Mouse (Mus musculus) lung, postnatal 36 days (tissue): ENCODE data around the gene Gm10722.
"Not testable (repeated sequence)": the region's sequence is repeated elsewhere in the genome, so short reads cannot be mapped to it uniquely, and the experiment has no call there.

Source experiments
- DNase-seq: peaks from one replicate; pipeline ENCODE4 v3.0.0; 2022; ENCODE audit warnings: mixed read lengths

Gm10722 gene

DNA sequence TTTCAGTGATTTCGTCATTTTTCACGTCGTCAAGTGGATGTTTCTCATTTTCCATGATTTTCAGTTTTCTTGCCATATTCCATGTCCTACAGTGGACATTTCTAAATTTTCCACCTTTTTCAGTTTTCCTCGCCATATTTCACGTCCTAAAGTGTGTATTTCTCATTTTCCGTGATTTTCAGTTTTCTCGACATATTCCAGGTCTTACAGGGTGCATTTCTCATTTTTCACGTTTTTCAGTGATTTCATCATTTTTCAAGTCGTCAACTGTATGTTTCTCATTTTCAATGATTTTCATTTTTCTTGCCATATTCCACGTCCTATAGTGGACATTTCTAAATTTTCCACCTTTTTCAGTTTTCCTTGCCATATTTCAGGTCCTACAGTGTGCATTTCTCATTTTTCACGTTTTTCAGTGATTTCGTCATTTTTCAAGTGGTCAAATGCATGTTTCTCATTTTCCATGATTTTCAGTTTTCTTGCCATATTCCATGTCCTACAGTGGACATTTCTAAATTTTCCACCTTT is at the start of gene Gm10722:
Gm10722 (plus strand) TSS at position 478 of the 528 bp plus-strand sequence.
- not testable (repeated sequence) for DNase-seq

DNA sequence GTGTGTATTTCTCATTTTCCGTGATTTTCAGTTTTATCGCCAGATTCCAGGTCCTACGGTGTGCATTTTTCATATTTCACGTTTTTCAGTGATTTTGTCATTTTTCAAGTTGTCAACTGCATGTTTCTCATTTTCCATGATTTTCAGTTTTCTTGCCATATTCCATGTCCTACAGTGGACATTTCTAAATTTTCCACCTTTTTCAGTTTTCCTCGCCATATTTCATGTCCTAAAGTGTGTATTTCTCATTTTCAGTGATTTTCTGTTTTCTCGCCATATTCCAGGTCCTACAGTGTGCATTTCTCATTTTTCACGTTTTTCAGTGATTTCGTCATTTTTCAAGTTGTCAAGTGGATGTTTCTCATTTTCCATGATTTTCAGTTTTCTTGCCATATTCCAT is 284 bp downstream of the Gm10722 start:
- DNase-seq = peak; percentile 4

DNA sequence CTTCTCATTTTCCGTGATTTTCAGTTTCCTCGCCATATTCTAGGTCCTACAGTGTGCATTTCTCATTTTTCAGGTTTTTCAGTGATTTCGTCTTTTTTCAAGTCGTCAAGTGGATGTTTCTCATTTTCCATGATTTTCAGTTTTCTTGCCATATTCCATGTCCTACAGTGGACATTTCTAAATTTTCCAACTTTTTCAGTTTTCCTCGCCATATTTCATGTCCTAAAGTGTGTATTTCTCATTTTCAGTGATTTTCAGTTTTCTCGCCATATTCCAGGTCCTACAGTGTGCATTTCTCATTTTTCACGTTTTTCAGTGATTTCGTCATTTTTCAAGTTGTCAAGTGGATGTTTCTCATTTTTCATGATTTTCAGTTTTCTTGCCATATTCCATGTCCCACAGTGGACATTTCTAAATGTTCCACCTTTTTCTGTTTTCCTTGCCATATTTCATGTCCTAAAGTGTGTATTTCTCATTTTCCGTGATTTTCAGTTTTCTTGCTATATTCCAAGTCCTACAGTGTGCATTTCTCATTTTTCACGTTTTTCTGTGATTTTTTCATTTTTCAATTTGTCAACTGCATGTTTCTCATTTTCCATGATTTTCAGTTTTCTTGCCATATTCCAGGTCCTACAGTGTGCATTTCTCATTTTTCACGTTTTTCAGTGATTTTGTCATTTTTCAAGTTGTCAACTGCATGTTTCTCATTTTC is 1.4 kb downstream of the Gm10722 start:
- peak; percentile 98 for DNase-seq

DNA sequence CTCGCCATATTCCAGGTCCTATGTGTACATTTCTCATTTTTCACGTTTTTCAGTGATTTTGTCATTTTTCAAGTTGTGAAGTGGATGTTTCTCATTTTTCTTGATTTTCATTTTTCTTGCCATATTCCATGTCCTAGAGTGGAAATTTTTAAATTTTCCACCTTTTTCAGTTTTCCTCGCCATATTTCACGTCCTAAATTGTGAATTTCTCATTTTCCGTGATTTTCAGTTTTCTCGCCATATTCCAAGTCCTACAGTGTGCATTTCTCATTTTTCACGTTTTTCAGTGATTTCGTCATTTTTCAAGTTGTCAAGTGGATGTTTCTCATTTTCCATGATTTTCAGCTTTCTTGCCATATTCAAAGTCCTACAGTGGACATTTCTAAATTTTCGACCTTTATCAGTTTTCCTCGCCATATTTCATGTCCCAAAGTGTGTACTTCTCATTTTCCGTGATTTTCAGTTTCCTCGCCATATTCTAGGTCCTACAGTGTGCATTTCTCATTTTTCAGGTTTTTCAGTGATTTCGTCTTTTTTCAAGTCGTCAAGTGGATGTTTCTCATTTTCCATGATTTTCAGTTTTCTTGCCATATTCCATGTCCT is 2.2 kb downstream of the Gm10722 start, which contains the start of gene Gm11168:
Gm11168 (plus strand) TSS at position 553 of the 603 bp plus-strand sequence.
- DNase-seq = not testable (repeated sequence)

DNA sequence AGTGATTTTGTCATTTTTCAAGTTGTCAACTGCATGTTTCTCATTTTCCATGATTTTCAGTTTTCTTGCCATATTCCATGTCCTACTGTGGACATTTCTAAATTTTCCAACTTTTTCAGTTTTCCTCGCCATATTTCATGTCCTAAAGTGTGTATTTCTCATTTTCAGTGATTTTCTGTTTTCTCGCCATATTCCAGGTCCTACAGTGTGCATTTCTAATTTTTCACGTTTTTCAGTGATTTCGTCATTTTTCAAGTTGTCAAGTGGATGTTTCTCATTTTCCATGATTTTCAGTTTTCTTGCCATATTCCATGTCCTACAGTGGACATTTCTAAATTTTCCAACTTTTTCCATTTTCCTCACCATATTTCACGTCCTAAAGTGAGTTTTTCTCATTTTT is 5.5 kb downstream of the Gm10722 start:
- not testable (repeated sequence) for DNase-seq

DNA sequence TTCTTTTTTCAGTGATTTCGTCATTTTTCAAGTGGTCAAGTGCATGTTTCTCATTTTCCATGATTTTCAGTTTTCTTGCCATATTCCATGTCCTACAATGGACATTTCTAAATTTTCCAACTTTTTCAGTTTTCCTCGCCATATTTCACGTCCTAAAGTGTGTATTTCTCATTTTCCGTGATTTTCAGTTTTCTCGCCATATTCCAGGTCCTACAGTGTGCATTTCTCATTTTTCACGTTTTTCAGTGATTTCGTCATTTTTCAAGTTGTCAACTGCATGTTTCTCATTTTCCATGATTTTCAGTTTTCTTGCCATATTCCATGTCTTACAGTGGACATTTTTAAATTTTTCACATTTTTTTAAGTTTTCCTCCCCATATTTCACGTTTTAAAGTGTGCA is 5.9 kb downstream of the Gm10722 start:
- DNase-seq = peak; percentile 80

DNA sequence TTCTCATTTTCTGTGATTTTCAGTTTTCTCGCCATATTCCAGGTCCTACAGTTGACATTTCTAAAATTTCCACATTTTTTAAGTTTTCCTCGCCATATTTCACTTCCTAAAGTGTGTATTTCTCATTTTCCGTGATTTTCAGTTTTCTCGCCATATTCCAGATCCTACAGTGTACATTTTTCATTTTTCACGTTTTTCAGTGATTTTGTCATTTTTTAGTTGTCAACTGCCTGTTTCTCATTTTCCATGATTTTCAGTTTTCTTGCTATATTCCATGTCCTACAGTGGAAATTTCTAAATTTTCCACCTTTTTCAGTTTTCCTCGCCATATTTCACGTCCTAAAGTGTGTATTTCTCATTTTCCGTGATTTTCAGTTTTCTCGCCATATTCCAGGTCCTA is 6.5 kb downstream of the Gm10722 start:
- DNase-seq = not testable (repeated sequence)

DNA sequence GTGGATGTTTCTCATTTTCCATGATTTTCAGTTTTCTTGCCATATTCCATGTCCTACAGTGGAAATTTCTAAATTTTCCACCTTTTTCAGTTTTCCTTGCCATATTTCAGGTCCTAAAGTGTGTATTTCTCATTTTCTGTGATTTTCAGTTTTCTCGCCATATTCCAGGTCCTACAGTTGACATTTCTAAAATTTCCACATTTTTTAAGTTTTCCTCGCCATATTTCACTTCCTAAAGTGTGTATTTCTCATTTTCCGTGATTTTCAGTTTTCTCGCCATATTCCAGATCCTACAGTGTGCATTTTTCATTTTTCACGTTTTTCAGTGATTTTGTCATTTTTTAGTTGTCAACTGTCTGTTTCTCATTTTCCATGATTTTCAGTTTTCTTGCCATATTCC is 8.6 kb downstream of the Gm10722 start:
- DNase-seq = not testable (repeated sequence)

DNA sequence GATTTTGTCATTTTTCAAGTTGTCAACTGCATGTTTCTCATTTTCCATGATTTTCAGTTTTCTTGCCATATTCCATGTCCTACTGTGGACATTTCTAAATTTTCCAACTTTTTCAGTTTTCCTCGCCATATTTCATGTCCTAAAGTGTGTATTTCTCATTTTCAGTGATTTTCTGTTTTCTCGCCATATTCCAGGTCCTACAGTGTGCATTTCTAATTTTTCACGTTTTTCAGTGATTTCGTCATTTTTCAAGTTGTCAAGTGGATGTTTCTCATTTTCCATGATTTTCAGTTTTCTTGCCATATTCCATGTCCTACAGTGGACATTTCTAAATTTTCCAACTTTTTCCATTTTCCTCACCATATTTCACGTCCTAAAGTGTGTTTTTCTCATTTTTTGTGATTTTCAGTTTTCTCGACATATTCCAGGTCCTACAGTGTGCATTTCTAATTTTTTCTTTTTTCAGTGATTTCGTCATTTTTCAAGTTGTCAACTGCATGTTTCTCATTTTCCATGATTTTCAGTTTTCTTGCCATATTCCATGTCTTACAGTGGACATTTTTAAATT is 11.4 kb downstream of the Gm10722 start:
- DNase-seq = not testable (repeated sequence)

DNA sequence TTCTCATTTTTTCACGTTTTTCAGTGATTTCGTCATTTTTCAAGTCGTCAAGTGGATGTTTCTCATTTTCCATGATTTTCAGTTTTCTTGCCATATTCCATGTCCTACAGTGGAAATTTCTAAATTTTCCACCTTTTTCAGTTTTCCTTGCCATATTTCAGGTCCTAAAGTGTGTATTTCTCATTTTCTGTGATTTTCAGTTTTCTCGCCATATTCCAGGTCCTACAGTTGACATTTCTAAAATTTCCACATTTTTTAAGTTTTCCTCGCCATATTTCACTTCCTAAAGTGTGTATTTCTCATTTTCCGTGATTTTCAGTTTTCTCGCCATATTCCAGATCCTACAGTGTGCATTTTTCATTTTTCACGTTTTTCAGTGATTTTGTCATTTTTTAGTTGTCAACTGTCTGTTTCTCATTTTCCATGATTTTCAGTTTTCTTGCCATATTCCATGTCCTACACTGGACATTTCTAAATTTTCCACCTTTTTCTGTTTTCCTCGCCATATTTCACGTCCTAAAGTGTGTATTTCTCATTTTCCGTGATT is 12.1 kb downstream of the Gm10722 start, which contains the start of gene Gm10721:
Gm10721 (plus strand) TSS at position 408 of the 547 bp plus-strand sequence.
- DNase-seq = not testable (repeated sequence)

DNA sequence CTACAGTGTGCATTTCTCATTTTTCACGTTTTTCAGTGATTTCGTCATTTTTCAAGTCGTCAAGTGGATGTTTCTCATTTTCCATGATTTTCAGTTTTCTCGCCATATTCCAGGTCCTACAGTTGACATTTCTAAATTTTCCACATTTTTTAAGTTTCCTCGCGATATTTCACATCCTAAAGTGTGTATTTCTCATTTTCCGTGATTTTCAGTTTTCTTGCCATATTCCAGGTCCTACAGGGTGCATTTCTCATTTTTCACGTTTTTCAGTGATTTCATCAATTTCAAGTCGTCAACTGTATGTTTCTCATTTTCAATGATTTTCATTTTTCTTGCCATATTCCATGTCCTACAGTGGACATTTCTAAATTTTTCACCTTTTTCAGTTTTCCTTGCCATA is 14.6 kb downstream of the Gm10722 start, which contains the start of gene Gm10720:
Gm10720 (plus strand) TSS at position 301 of the 400 bp plus-strand sequence.
- not testable (repeated sequence) for DNase-seq

DNA sequence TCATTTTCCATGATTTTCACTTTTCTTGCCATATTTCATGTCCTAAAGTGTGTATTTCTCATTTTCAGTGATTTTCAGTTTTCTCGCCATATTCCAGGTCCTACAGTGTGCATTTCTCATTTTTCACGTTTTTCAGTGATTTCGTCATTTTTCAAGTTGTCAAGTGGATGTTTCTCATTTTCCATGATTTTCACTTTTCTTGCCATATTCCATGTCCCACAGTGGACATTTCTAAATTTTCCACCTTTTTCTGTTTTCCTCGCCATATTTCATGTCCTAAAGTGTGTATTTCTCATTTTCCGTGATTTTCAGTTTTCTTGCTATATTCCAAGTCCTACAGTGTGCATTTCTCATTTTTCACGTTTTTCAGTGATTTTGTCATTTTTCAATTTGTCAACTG is 15.2 kb downstream of the Gm10722 start:
- not testable (repeated sequence) for DNase-seq

DNA sequence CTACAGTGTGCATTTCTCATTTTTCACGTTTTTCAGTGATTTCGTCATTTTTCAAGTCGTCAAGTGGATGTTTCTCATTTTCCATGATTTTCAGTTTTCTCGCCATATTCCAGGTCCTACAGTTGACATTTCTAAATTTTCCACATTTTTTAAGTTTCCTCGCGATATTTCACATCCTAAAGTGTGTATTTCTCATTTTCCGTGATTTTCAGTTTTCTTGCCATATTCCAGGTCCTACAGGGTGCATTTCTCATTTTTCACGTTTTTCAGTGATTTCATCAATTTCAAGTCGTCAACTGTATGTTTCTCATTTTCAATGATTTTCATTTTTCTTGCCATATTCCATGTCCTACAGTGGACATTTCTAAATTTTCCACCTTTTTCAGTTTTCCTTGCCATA is 16.4 kb downstream of the Gm10722 start, which contains the start of gene Gm10719:
Gm10719 (plus strand) TSS at position 301 of the 400 bp plus-strand sequence.
- not testable (repeated sequence) for DNase-seq

DNA sequence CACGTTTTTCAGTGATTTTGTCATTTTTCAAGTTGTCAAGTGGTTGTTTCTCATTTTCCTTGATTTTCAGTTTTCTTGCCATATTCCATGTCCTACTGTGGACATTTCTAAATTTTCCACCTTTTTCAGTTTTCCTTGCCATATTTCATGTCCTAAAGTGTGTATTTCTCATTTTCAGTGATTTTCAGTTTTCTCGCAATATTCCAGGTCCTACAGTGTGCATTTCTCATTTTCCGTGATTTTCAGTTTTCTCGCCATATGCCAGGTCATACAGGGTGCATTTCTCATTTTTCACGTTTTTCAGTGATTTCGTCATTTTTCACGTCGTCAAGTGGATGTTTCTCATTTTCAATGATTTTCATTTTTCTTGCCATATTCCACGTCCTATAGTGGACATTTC is 18.2 kb downstream of the Gm10722 start:
- peak; percentile 21 for DNase-seq

DNA sequence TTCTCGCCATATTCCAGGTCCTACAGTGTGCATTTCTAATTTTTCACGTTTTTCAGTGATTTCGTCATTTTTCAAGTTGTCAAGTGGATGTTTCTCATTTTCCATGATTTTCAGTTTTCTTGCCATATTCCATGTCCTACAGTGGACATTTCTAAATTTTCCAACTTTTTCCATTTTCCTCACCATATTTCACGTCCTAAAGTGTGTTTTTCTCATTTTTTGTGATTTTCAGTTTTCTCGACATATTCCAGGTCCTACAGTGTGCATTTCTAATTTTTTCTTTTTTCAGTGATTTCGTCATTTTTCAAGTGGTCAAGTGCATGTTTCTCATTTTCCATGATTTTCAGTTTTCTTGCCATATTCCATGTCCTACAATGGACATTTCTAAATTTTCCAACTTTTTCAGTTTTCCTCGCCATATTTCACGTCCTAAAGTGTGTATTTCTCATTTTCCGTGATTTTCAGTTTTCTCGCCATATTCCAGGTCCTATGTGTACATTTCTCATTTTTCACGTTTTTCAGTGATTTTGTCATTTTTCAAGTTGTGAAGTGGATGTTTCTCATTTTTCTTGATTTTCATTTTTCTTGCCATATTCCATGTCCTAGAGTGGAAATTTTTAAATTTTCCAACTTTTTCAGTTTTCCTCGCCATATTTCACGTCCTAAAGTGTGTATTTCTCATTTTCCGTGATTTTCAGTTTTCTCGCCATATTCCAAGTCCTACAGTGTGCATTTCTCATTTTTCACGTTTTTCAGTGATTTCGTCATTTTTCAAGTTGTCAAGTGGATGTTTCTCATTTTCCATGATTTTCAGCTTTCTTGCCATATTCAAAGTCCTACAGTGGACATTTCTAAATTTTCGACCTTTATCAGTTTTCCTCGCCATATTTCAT is 19.4 kb downstream of the Gm10722 start:
- DNase-seq = peak; percentile 78

DNA sequence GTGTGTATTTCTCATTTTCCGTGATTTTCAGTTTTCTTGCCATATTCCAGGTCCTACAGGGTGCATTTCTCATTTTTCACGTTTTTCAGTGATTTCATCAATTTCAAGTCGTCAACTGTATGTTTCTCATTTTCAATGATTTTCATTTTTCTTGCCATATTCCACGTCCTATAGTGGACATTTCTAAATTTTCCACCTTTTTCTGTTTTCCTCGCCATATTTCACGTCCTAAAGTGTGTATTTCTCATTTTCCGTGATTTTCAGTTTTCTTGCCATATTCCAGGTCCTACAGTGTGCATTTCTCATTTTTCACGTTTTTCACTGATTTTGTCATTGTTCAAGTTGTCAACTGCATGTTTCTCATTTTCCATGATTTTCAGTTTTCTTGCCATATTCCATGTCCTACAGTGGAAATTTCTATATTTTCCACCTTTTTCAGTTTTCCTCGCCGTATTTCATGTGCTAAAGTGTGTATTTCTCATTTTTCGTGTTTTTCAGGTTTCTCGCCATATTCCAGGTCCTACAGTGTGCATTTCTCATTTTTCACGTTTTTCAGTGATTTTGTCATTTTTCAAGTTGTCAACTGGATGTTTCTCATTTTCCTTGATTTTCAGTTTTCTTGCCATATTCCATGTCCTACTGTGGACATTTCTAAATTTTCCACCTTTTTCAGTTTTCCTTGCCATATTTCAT is 21.7 kb downstream of the Gm10722 start:
- peak; percentile 72 for DNase-seq

DNA sequence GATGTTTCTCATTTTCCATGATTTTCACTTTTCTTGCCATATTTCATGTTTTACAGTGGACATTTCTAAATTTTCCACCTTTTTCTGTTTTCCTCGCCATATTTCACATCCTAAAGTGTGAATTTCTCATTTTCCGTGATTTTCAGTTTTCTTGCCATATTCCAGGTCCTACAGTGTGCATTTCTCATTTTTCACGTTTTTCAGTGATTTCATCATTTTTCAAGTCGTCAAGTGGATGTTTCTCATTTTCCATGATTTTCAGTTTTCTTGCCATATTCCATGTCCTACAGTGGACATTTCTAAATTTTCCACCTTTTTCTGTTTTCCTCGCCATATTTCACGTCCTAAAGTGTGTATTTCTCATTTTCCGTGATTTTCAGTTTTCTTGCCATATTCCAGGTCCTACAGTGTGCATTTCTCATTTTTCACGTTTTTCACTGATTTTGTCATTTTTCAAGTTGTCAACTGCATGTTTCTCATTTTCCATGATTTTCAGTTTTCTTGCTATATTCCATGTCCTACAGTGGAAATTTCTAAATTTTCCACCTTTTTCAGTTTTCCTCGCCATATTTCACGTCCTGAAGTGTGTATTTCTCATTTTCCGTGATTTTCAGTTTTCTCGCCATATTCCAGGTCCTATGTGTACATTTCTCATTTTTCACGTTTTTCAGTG is 22.7 kb downstream of the Gm10722 start, which contains the start of gene Gm10718:
Gm10718 (plus strand) TSS at position 236 of the 673 bp plus-strand sequence.
- DNase-seq = peak; percentile 8

DNA sequence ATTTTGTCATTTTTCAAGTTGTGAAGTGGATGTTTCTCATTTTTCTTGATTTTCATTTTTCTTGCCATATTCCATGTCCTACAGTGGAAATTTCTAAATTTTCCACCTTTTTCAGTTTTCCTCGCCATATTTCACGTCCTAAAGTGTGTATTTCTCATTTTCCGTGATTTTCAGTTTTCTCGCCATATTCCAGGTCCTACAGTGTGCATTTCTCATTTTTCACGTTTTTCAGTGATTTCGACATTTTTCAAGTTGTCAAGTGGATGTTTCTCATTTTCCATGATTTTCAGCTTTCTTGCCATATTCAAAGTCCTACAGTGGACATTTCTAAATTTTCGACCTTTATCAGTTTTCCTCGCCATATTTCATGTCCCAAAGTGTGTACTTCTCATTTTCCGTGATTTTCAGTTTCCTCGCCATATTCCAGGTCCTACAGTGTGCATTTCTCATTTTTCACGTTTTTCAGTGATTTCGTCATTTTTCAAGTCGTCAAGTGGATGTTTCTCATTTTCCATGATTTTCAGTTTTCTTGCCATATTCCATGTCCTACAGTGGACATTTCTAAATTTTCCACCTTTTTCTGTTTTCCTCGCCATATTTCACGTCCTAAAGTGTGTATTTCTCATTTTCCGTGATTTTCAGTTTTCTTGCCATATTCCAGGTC is 23.4 kb downstream of the Gm10722 start:
- peak; percentile 37 for DNase-seq

DNA sequence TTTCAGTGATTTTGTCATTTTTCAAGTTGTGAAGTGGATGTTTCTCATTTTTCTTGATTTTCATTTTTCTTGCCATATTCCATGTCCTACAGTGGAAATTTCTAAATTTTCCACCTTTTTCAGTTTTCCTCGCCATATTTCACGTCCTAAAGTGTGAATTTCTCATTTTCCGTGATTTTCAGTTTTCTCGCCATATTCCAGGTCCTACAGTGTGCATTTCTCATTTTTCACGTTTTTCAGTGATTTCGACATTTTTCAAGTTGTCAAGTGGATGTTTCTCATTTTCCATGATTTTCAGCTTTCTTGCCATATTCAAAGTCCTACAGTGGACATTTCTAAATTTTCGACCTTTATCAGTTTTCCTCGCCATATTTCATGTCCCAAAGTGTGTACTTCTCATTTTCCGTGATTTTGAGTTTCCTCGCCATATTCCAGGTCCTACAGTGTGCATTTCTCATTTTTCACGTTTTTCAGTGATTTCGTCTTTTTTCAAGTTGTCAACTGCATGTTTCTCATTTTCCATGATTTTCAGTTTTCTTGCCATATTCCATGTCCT is 24.3 kb downstream of the Gm10722 start, which contains the start of gene Gm10717:
Gm10717 (plus strand) TSS at position 506 of the 556 bp plus-strand sequence.
- peak; percentile 49 for DNase-seq

DNA sequence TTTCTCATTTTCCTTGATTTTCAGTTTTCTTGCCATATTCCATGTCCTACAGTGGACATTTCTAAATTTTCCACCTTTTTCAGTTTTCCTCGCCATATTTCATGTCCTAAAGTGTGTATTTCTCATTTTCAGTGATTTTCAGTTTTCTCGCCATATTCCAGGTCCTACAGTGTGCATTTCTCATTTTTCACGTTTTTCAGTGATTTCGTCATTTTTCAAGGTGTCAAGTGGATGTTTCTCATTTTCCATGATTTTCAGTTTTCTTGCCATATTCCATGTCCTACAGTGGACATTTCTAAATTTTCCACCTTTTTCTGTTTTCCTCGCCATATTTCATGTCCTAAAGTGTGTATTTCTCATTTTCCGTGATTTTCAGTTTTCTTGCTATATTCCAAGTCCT is 24.9 kb downstream of the Gm10722 start:
- DNase-seq = peak; percentile 51
